Mouse (Mus musculus) NIH3T3 (cell line): ENCODE data around the gene Prl6a1.

Experiments used
- DNase-seq: peaks from one replicate; pipeline ENCODE4 v3.0.0-alpha.2; 2012; ENCODE audit warnings: low read depth

Prl6a1 gene

DNA sequence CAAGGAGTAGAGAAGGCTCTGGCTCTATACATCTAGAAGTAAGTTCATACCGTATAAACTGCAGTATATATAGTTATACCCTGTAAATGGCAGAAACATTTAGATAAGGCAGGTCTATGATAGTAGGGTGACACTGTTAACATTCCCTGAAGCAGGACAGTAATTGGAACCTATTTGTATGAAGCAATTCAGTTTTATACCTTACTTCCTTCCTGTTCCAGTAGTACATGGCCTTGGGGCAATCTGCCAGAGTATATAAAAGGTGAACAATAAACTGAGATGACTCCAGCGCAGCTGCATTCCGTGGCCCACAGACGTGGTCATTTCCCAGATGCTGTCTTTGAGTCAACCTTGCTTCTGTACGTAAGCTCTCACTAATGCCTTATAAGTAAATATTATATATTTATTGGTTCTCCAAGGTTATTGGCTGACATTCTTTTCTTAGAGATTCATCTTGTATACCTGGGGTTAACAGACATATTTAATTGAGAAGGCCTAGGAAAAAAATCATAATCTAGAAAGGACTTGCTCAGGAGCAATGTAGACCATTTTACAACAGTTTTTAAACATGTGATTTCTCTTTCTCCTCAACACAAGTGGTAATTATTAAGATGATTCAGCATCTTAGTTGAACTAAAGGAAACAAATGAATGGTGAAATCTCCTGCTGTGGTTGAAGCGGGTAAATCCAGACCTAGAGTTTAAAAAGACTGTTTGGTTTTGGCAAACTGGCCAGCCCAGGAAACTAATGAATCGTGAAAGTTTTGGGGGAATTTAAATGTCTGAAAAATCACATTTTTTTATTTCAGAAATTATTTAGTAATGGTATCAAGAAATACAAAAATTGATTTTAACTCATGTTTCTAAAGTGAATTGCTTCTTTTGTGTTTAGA lies at the start of gene Prl6a1:
Gene Prl6a1 (plus strand): TSS at position 294 of the 892 bp plus-strand sequence.
- DNase-seq: peak; percentile 51

DNA sequence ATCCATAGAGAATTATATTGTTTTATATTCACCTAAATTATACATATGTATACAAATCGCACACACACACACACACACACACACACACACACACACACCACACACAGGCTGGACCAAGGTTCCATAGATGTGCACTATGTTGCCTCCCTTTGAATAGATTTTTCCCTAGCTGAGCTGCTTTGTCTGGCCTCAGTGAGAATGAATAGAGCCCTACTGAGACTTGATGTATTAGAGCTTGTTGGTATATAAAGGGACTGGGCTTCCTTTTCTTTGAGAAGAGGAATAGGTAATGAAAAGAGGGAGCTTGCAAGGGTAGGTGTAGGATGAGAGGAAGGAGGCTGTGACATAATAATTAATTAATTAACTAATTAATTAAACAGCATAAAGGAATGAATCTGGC lies 22.6 kb downstream of the Prl6a1 start:
- DNase-seq: no peak

DNA sequence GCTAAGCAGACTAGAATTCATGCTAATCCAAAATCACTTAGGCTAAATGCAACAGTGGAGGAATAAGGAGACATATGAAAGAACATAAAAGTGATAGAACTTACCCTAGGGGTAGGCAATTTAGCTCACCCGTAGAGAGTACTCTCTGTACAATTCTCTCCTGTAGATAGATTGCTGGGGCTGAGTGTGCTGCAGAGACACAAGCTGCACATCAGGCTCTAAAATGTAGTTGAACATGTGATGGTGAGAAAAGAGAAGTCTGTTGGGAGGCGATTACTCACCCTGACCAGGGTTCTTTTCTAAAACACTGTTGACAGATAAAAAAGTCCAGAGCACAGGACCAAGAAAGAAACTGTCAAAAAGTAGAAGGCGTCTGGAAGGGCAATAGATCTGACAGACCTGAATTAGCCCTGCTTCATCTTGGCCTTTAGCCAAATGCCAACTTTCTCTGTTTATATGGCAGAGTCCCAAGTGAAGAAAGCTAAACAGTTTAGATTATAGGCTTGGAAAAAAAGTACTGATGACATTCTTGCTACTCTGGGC lies 30.4 kb downstream of the Prl6a1 start:
- DNase-seq: peak; percentile 4

DNA sequence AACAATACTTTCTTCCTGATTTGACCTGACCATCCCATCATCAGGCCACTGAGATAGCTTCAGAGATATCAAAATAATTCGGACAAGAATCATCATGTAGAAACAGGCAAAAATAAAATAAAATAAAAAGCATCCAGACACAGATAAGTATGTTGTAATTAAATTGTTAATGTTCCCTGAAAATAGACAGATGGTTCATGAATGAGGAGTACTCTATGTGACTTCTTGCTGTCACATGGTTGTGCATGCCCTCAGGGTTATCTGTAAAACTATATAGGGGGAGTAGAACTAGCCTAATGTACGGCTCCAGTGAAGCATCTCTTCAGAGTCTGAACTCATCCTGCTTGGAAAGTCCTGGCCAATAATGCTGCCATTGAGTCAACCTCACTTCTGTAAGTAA lies 32.9 kb downstream of the Prl6a1 start, which contains the start of gene Prl8a2:
Gene Prl8a2 (plus strand): TSS at position 301 of the 400 bp plus-strand sequence.
- no peak for DNase-seq
